Mouse (Mus musculus): ENCODE results near the gene Kctd3. TPM values are rescaled to one million over a fixed set of nuclear protein-coding genes. Genes with fewer than 3 reads are reported as not detected.

The Kctd3 gene
- polyA plus RNA-seq, 1 experiment from 2014 or later, result 22.2 TPM

DNA sequence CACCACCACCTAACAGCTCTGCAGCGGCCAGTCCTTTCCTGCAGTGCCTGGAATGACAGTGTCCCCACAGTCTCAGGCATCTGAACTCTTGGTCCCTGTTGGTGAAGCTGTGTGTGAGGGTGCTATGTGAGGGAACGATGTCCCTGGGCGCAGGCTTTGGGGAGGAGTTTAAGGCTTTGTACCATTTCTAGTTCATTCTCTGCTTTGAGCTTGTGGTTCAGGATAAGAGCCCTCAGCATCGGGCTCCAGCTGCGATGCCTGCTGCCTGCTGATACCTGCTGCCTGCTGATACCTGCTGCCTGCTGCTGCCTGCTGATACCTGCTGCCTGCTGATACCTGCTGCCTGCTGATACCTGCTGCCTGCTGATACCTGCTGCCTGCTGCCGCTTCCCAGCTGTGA lies 34.6 kb downstream of the Kctd3 start:
- no peaks in the 10 kb centered on the region for H3K9me3 ChIP-seq (replicated peaks; ENCODE audit: low read length)
- no peak overlapping the region for H3K4me3 ChIP-seq (replicated peaks; ENCODE audit: low read depth, low read length)
- H3K27ac ChIP-seq, result no peak overlapping the region
- no peak for DNase-seq (ENCODE audit: low spot score)
- 94% methylated on average over 6 of the region's 6 CpGs for WGBS
- no peak overlapping the region for H3K9ac ChIP-seq (ENCODE audit: low read depth, low read length)
- no peaks in the 10 kb centered on the region for H3K27me3 ChIP-seq (ENCODE audit: insufficient read depth, low read length)
- peaks cover 61% of the 10 kb centered on the region for H3K36me3 ChIP-seq (ENCODE audit: insufficient read depth, low read length)
- H3K4me2 ChIP-seq (ENCODE audit: low read length), result no peak overlapping the region
- no peak for TF ChIP-seq CTCF (IDR thresholded peaks at IDR 0.05; ENCODE audit: low read depth)
- no peaks in the 10 kb centered on the region for H3K4me1 ChIP-seq (replicated peaks; ENCODE audit: insufficient read depth, low read length)
- ATAC-seq (replicated peaks; ENCODE audit: low FRiP score, low read depth), result no peak

GRCm38 (mm10) chr1:188952501-188952900 lies 55.1 kb downstream of the Kctd3 start:
- Histone ChIP-seq H3K27me3 (ENCODE audit: insufficient read depth, low read length) (no peaks in the 10 kb centered on the region), H3K4me1 (replicated peaks; ENCODE audit: insufficient read depth, low read length) (no peaks in the 10 kb centered on the region), H3K9ac (ENCODE audit: low read depth, low read length) (no peak overlapping the region), H3K4me3 (replicated peaks; ENCODE audit: low read depth, low read length) (no peak overlapping the region), H3K9me3 (replicated peaks; ENCODE audit: low read length) (no peaks in the 10 kb centered on the region), H3K36me3 (ENCODE audit: insufficient read depth, low read length) (no peaks in the 10 kb centered on the region), H3K4me2 (ENCODE audit: low read length) (no peak overlapping the region), H3K27ac (no peak overlapping the region)
- 97% methylated on average over 4 of the region's 4 CpGs for WGBS
- ATAC-seq (replicated peaks; ENCODE audit: low FRiP score, low read depth), result no peak
- TF ChIP-seq CTCF (IDR thresholded peaks at IDR 0.05; ENCODE audit: low read depth), result no peak
- DNase-seq (ENCODE audit: low spot score), result no peak

- Histone ChIP-seq H3K36me3 (ENCODE audit: insufficient read depth, low read length) (no peaks in the 10 kb centered on the region), H3K27me3 (ENCODE audit: insufficient read depth, low read length) (no peaks in the 10 kb centered on the region), H3K4me3 (replicated peaks; ENCODE audit: low read depth, low read length) (no peak overlapping the region), H3K9ac (ENCODE audit: low read depth, low read length) (no peak overlapping the region), H3K27ac (no peak overlapping the region), H3K9me3 (replicated peaks; ENCODE audit: low read length) (no peaks in the 10 kb centered on the region), H3K4me1 (replicated peaks; ENCODE audit: insufficient read depth, low read length) (no peaks in the 10 kb centered on the region), H3K4me2 (ENCODE audit: low read length) (no peak overlapping the region)
- no peak for DNase-seq (ENCODE audit: low spot score)
- ATAC-seq (replicated peaks; ENCODE audit: low FRiP score, low read depth), result no peak
- WGBS, result 80% methylated on average over 6 of the region's 6 CpGs
- no peak for TF ChIP-seq CTCF (IDR thresholded peaks at IDR 0.05; ENCODE audit: low read depth)
Observed at GRCm38 (mm10) chr1:188951091-188951490, 56.5 kb downstream of the Kctd3 start.

- H3K27me3 ChIP-seq (ENCODE audit: insufficient read depth, low read length), result no peaks in the 10 kb centered on the region
- H3K36me3 ChIP-seq (ENCODE audit: insufficient read depth, low read length), result no peaks in the 10 kb centered on the region
- H3K27ac ChIP-seq, result no peak overlapping the region
- WGBS, result 59% methylated on average over 9 of the region's 9 CpGs
- H3K4me2 ChIP-seq (ENCODE audit: low read length), result no peak overlapping the region
- TF ChIP-seq CTCF (IDR thresholded peaks at IDR 0.05; ENCODE audit: low read depth), result no peak
- no peak overlapping the region for H3K4me3 ChIP-seq (replicated peaks; ENCODE audit: low read depth, low read length)
- no peaks in the 10 kb centered on the region for H3K4me1 ChIP-seq (replicated peaks; ENCODE audit: insufficient read depth, low read length)
- DNase-seq (ENCODE audit: low spot score) (no peak), ATAC-seq (replicated peaks; ENCODE audit: low FRiP score, low read depth) (no peak)
- no peaks in the 10 kb centered on the region for H3K9me3 ChIP-seq (replicated peaks; ENCODE audit: low read length)
- H3K9ac ChIP-seq (ENCODE audit: low read depth, low read length), result no peak overlapping the region
Observed at GRCm38 (mm10) chr1:188948276-188948675, 59.4 kb downstream of the Kctd3 start.

DNA sequence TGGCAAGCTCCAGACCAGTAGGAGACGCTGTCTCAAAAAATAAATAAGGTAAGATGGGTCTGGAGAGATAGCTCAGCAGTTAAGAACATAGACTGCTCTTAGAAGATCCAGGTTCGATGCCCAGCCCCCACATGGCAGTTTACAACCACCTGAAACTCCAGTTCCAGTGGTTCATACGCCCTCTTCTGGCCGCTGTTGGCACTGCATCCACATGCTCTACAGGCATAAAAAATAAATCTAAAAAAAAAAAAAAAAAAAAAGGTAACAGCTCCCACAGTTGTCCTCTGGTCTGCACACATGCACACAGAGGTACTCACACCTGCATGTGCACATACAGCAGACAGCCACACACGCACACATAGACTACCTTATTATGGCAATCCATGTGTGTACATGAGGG lies 59.8 kb downstream of the Kctd3 start:
- no peaks in the 10 kb centered on the region for H3K4me1 ChIP-seq (replicated peaks; ENCODE audit: insufficient read depth, low read length)
- TF ChIP-seq CTCF (IDR thresholded peaks at IDR 0.05; ENCODE audit: low read depth), result peak; percentile 34; the same call in 1 of the 2 replicates
- no peak overlapping the region for H3K9ac ChIP-seq (ENCODE audit: low read depth, low read length)
- no peaks in the 10 kb centered on the region for H3K36me3 ChIP-seq (ENCODE audit: insufficient read depth, low read length)
- H3K27me3 ChIP-seq (ENCODE audit: insufficient read depth, low read length), result no peaks in the 10 kb centered on the region
- H3K27ac ChIP-seq, result no peak overlapping the region
- DNase-seq (ENCODE audit: low spot score) (no peak), ATAC-seq (replicated peaks; ENCODE audit: low FRiP score, low read depth) (no peak)
- 69% methylated on average over 5 of the region's 5 CpGs for WGBS
- H3K4me2 ChIP-seq (ENCODE audit: low read length), result no peak overlapping the region
- H3K9me3 ChIP-seq (replicated peaks; ENCODE audit: low read length), result no peaks in the 10 kb centered on the region
- H3K4me3 ChIP-seq (replicated peaks; ENCODE audit: low read depth, low read length), result no peak overlapping the region

DNA sequence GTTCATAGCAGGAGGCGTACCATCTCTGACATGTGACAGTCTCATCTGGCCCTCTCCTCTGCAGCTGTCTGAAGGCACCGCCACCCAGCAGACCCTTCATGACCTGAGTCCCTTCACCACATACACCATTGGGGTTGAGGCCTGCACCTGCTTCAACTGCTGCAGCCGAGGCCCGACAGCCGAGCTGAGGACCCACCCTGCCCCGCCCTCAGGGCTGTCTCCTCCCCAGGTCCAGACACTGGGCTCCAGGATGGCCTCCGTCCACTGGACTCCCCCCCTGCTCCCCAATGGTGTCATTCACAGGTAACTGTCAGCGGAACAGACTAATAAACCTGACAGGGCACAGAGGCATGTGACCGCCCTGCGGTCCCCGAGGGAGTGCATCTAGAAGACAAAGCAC lies 60.8 kb downstream of the Kctd3 start:
- Histone ChIP-seq H3K4me3 (replicated peaks; ENCODE audit: low read depth, low read length) (no peak overlapping the region), H3K4me2 (ENCODE audit: low read length) (no peak overlapping the region), H3K27me3 (ENCODE audit: insufficient read depth, low read length) (no peaks in the 10 kb centered on the region), H3K9ac (ENCODE audit: low read depth, low read length) (no peak overlapping the region), H3K9me3 (replicated peaks; ENCODE audit: low read length) (no peaks in the 10 kb centered on the region), H3K27ac (no peak overlapping the region), H3K4me1 (replicated peaks; ENCODE audit: insufficient read depth, low read length) (no peaks in the 10 kb centered on the region), H3K36me3 (ENCODE audit: insufficient read depth, low read length) (no peaks in the 10 kb centered on the region)
- TF ChIP-seq CTCF (IDR thresholded peaks at IDR 0.05; ENCODE audit: low read depth), result no peak
- 73% methylated on average over 11 of the region's 11 CpGs for WGBS
- DNase-seq (ENCODE audit: low spot score) (no peak), ATAC-seq (replicated peaks; ENCODE audit: low FRiP score, low read depth) (no peak)

DNA sequence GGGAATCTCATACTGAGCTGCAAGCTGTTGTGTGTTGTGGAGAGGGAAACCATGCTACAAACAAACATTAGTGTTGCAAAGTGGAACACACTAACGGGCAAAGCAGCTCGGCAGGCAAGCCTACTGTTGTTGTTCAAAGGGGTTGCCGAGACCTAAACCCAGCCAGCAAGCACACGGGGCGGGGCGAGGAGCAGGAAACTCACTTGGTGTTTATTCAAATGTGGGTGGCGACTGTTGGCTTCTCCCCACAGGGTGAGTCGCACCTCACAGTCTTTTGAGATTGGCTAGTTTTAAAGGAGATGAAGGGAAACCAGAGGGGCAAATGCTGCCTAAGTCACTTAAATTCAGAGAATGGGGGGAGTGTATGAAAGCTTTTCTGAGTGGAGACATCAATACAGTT lies 62.3 kb downstream of the Kctd3 start:
- Histone ChIP-seq H3K9me3 (replicated peaks; ENCODE audit: low read length) (no peaks in the 10 kb centered on the region), H3K36me3 (ENCODE audit: insufficient read depth, low read length) (no peaks in the 10 kb centered on the region), H3K4me3 (replicated peaks; ENCODE audit: low read depth, low read length) (no peak overlapping the region), H3K9ac (ENCODE audit: low read depth, low read length) (no peak overlapping the region), H3K27me3 (ENCODE audit: insufficient read depth, low read length) (no peaks in the 10 kb centered on the region), H3K4me2 (ENCODE audit: low read length) (no peak overlapping the region), H3K4me1 (replicated peaks; ENCODE audit: insufficient read depth, low read length) (no peaks in the 10 kb centered on the region), H3K27ac (no peak overlapping the region)
- 22% methylated on average over 8 of the region's 8 CpGs for WGBS
- ATAC-seq (replicated peaks; ENCODE audit: low FRiP score, low read depth) (no peak), DNase-seq (ENCODE audit: low spot score) (no peak)
- no peak for TF ChIP-seq CTCF (IDR thresholded peaks at IDR 0.05; ENCODE audit: low read depth)

Data from kidney, postnatal 0 days (tissue).